Mouse (Mus musculus) effector memory CD4-positive, alpha-beta T cell, adult 7 months (primary cell): ENCODE measurements around the gene Gchfr. TPM values are rescaled to one million over a fixed set of nuclear protein-coding genes. Genes with fewer than 3 reads are reported as not detected.

Experiments used
- polyA plus RNA-seq: library from polyadenylated mRNA; unstranded; fragments of 100-300 nt; shearing (Covaris generic); gene quantifications from one replicate; pipeline ENCODE4 v1.2.1, GENCODE M21; 2017

The Gchfr gene
- not detected for polyA plus RNA-seq

DNA sequence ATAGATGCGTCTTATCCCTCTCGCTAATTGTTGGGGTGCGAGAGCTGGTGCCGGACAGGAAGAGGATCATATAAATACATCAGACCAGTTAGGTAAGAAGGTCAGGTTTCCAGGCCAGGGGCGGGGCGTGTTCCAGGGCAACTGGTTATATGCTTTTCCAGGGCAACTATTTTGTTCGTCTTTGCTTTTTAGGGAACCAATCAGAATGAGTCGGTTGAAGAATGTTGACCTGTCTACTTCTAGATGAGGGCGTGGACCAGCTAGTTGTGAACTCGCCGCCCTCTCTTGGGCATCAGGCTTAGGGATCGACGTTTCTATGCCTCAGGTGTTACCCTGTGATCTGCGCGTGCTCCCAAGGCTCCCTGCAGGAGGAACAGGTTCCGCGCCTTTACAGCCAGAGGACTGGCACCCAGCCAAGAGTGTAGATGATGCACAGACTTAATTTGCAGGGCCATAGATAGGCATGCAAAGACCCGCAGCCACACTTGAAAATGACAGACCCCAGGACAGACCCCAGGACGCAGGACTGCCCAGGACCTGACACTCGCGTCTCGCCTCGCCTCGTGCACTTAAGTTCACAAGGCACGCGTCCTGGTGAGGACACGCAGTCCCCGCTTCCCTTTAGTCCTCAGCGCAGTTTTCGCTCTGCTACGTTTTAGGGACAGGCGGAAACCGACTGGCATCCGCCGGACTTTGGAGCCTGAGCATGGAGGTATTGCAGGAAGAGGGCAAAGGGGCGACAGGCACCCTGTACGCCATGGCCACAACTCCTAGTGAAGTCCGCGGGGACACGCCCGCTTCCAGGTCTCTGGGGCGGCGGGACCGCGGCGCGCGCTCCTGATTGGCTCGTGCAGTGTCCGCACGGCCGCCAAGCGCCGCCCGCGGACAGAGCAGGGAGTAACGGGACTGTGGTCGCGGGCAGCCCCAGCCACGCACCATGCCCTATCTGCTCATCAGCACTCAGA is at the start of gene Gchfr:
Gene Gchfr (plus strand): TSS at position 873 of the 965 bp plus-strand sequence.

GRCm38 (mm10) chr2:119156681-119157572 is 10.6 kb upstream of the Gchfr start, which contains the start of gene Rmdn3:
Gene Rmdn3 (minus strand): TSS chr2:119157034.

DNA sequence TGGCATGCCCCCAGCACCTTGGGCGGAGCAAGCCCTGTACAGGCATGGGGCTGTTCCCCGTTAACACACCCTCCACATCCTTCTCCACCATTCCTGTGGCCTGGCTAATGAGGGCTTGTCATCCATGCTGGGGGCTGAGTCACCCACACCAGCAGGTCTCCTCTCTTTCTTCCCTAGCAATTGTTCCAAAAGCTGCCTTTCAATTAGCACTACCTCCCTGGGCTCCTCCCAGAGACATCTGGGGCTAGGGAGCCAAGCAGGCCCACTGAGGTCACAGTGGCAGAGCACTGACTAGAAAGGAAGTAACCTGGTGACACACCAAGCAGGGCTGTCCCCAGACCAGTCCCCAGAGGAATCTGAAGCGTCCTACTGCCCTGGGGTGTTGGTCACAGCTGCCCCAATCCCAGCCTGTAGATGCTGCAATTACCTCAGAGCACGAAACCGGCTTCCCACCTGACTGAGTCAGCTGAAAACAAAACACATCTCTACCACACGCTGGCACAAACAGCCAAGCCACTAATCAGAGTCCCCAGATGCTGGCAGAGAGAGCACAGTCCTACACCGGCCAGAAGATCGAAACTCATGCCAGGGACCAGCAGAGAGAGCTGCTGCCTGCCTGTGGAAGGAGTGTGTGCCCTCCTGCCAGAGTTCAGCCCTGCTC is 6.5 kb downstream of the Gchfr start, which contains the start of gene Gm14137:
Gene Gm14137 (plus strand): TSS at position 519 of the 661 bp plus-strand sequence.

GRCm38 (mm10) chr2:119208344-119209175 is 41.0 kb downstream of the Gchfr start, which contains the start of the genes Zfyve19 and Dnajc17:
Gene Zfyve19 (plus strand): TSS chr2:119208617.
Gene Dnajc17 (minus strand): TSS chr2:119208795.

Other genes starting within 250 kb of the Gchfr start
- not detected for gene Chst14, start 241.3 kb upstream of the Gchfr start, polyA plus RNA-seq
- 11.3 TPM for gene Ccdc32, start 138.4 kb upstream of the Gchfr start, polyA plus RNA-seq
- 3.2 TPM for gene Rpusd2, start 133.0 kb upstream of the Gchfr start, polyA plus RNA-seq
- gene Knl1, start 120.7 kb upstream of the Gchfr start, polyA plus RNA-seq, result 1.2 TPM
- 2.1 TPM for gene Rad51, start 55.0 kb upstream of the Gchfr start, polyA plus RNA-seq
- 25.3 TPM for gene Rmdn3, start 10.7 kb upstream of the Gchfr start, polyA plus RNA-seq
- not detected for gene Gm14137, start 6.7 kb downstream of the Gchfr start, polyA plus RNA-seq
- 32.0 TPM for gene Zfyve19, start 40.8 kb downstream of the Gchfr start, polyA plus RNA-seq
- gene Dnajc17, start 41.0 kb downstream of the Gchfr start, polyA plus RNA-seq, result 17.9 TPM
- not detected for gene Ppp1r14d, start 62.1 kb downstream of the Gchfr start, polyA plus RNA-seq
- gene Spint1, start 69.6 kb downstream of the Gchfr start, polyA plus RNA-seq, result 0.39 TPM
- not detected for gene Rhov, start 103.5 kb downstream of the Gchfr start, polyA plus RNA-seq
- gene Vps18, start 121.0 kb downstream of the Gchfr start, polyA plus RNA-seq, result 10.1 TPM
- not detected for gene Dll4, start 158.0 kb downstream of the Gchfr start, polyA plus RNA-seq
- gene Chac1, start 183.5 kb downstream of the Gchfr start, polyA plus RNA-seq, result not detected